Mouse (Mus musculus) intestine, embryonic 16.5 days (tissue): ENCODE data around the gene Faap24. TPM values are rescaled to one million over a fixed set of nuclear protein-coding genes. Genes with fewer than 3 reads are reported as not detected.

ENCODE experiments used
- ATAC-seq: fragments of 200-750 bp; cut with Nextera tagmentation; 2 replicates; pipeline ENCODE4 v1.8.0; 2017; ENCODE audit warnings: moderate TSS enrichment, moderate library complexity
- H3K27ac ChIP-seq: fragments of 300-500 bp; sonication (generic); 2 replicates; pipeline ENCODE4 v1.5.1; 2014; ENCODE audit warnings: mild to moderate bottlenecking, low read length
- H3K27me3 ChIP-seq: fragments of 300-500 bp; sonication (generic); replicated peaks from 2 replicates; pipeline ENCODE4 v1.6.1; 2014; ENCODE audit warnings: low read length, control low read depth, mixed read lengths; ENCODE audit not compliant: control insufficient read depth, insufficient read depth
- H3K36me3 ChIP-seq: fragments of 300-500 bp; sonication (generic); 2 replicates; pipeline ENCODE4 v1.6.1; 2014; ENCODE audit warnings: low read length, control low read depth; ENCODE audit not compliant: control insufficient read depth, insufficient read depth
- H3K4me1 ChIP-seq: fragments of 300-500 bp; sonication (generic); 2 replicates; pipeline ENCODE4 v1.6.1; 2014; ENCODE audit warnings: low read length, control low read depth, mixed read lengths; ENCODE audit not compliant: control insufficient read depth, insufficient read depth
- H3K4me2 ChIP-seq: fragments of 300-500 bp; sonication (generic); 2 replicates; pipeline ENCODE4 v1.6.1; 2014; ENCODE audit warnings: low read depth, low read length, control low read depth
- H3K4me3 ChIP-seq: fragments of 300-500 bp; sonication (generic); 2 replicates; pipeline ENCODE4 v1.5.1; 2014; ENCODE audit warnings: mild to moderate bottlenecking, low read length
- H3K9ac ChIP-seq: fragments of 300-500 bp; sonication (generic); 2 replicates; pipeline ENCODE4 v1.6.1; 2014; ENCODE audit warnings: low read depth, low read length
- H3K9me3 ChIP-seq: fragments of 300-500 bp; sonication (generic); 2 replicates; pipeline ENCODE4 v1.6.1; 2016; ENCODE audit warnings: low read length, control low read depth; ENCODE audit not compliant: control insufficient read depth
- WGBS: fragments of 180-500 bp; shearing (Covaris S2); extraction: QIAGEN DNeasy Blood & Tissue Kit; methylation state at CpG from one replicate; pipeline ENCODE4 v1.1.7; 2014; 5-methylcytosine and 5-hydroxymethylcytosine counted together
- polyA plus RNA-seq: library from polyadenylated mRNA; unstranded; fragments of >200 nt; fragmentation: Nextera tagmentation; extraction: Ambion mirVana; gene quantifications from 2 replicates; pipeline ENCODE4 v1.2.1, GENCODE M21; 2015

The Faap24 gene
- polyA plus RNA-seq, 1 experiment from 2014 or later, result 22.5 TPM

DNA sequence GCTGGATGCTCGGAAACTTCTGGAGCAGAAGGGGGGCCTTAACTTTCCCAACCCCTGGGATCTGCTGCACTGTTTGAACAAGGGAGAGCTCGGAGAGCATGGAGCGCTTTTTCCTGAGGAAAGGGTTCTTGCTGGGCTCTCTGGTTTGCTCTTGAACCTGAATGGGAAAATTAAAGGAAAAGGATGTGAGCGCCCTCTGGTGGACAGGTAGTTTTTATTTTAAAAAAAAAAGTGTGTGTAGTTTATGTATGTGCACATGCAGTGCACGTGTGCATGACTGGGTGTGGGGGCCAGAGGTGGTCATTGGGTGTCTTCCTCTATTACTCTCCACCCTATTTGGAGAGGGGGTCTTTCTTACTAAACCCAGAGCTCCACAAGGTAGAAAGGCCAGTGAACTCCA is 3.7 kb downstream of the Faap24 start:
- no peak for ATAC-seq
- no peaks in the 10 kb centered on the region for H3K9me3 ChIP-seq
- peaks cover 10% of the 10 kb centered on the region; the same call in 1 of the 2 replicates for H3K36me3 ChIP-seq
- no peak overlapping the region for H3K27ac ChIP-seq
- no peaks in the 10 kb centered on the region for H3K27me3 ChIP-seq
- peaks cover 20% of the 10 kb centered on the region for H3K4me1 ChIP-seq
- no peak overlapping the region for H3K4me3 ChIP-seq
- 57% methylated on average over 5 of the region's 5 CpGs for WGBS
- no peak overlapping the region for H3K9ac ChIP-seq
- no peak overlapping the region for H3K4me2 ChIP-seq

DNA sequence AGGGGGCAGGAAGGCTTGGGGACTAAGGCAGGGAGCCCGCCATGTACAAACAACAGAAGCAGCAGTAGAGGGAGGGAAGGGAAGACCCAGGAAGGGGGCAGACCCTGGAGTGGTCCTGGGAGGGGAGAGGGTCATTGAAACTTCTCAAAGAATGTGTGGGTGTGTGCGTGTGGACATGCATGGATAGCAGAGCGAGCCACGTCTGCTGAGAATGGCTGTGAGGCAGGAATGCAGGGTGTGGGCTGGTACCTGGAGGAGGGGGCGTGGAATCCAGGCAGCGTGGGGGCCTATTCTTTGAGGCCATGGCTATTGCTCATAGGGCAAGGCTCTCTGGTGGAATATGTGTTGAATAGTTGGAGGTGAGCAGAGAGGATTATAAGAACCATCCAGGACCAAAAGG is 7.9 kb downstream of the Faap24 start:
- no peak overlapping the region for H3K4me3 ChIP-seq
- no peak overlapping the region for H3K4me2 ChIP-seq
- peaks cover 5% of the 10 kb centered on the region; the same call in 1 of the 2 replicates for H3K4me1 ChIP-seq
- no peaks in the 10 kb centered on the region for H3K27me3 ChIP-seq
- WGBS, result 54% methylated on average over 6 of the region's 6 CpGs
- H3K36me3 ChIP-seq, result peaks cover 11% of the 10 kb centered on the region
- H3K27ac ChIP-seq, result no peak overlapping the region
- no peak overlapping the region for H3K9ac ChIP-seq
- H3K9me3 ChIP-seq, result no peaks in the 10 kb centered on the region
- ATAC-seq, result no peak

DNA sequence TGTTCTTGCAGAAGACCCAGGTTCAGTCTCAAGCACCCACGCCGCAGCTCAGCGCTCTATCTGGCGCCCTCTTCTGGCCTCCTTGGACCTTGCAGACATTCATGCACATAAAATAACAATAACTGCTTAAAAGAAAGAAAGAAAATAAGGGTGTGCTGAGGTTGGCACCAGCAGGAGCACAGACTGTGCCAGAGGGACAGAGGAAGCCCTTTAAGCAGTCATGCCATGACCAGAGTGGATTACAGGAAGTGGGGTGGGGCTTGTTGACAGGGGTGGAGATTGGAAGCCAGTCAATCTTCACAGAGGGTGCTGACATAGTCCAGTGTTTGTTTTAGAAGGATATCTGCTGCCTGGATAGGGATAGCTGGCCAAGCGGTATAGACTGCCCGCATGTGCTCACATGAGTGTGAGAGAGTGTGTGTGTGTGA is 10.1 kb downstream of the Faap24 start:
- H3K36me3 ChIP-seq, result peaks cover 13% of the 10 kb centered on the region
- no peak overlapping the region for H3K4me3 ChIP-seq
- no peak for ATAC-seq
- H3K4me2 ChIP-seq, result no peak overlapping the region
- peaks cover 11% of the 10 kb centered on the region; the same call in 1 of the 2 replicates for H3K4me1 ChIP-seq
- no peaks in the 10 kb centered on the region for H3K27me3 ChIP-seq
- no peak overlapping the region for H3K9ac ChIP-seq
- H3K9me3 ChIP-seq, result no peaks in the 10 kb centered on the region
- 74% methylated on average over 6 of the region's 6 CpGs for WGBS
- no peak overlapping the region for H3K27ac ChIP-seq

DNA sequence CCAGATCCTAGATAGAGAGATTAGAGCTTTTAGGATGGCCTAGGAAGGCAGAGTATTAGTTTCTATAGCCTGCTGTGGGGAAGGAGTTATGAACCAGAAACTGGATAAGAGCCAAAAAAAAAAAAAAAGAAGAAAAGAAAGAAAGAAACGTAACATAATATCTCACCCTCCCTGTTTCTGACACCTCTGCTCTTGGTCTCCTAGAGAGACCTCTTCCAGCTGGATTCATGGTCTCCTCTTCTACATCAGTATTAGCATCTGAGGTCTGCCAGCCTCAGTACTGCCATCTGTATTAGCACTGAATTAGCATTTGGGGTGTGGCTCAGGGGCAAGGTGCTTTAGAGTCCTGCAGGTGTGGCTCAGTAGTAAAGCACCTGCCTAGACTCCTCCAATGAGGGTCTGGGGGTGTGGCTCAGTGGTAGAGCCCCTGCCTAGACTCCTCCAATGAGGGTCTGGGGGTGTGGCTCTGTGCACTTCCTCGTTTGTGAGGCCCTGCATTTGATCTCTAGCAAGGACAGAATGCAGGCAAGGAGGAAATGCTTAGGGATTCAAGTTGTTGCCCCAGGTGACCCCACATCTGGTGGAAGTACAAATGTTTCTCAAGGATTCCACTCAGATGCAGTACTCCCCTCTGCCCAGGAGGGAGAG is 13.8 kb downstream of the Faap24 start:
- ATAC-seq, result peak; percentile 93

DNA sequence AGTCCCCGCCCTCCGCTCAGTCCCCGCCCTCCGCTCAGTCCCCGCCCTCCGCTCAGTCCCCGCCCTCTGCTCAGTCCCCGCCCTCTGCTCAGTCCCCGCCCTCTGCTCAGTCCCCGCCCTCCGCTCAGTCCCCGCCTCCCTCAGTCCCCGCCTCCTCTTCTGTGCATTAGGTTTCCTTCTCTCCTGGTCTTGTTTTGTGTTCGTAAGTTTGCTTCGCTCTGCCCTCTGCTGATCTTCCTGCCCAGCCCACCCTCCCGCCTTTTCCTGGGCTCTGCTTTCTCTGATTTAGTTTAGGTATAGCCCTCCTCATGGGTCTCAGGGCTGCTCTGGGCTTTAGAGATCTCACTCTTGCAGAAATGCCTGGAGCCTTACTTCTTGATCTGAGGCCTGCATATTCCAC is 14.8 kb downstream of the Faap24 start:
- WGBS, result 53% methylated on average over 8 of the region's 16 CpGs

More for the DNA sequence above, 13.8 kb downstream of the Faap24 start:
- H3K4me1 ChIP-seq, result peaks cover 21% of the 10 kb centered on the region
- H3K27me3 ChIP-seq, result no peaks in the 10 kb centered on the region
- H3K36me3 ChIP-seq, result peaks cover 12% of the 10 kb centered on the region
- H3K27ac ChIP-seq, result peak overlapping the region; percentile 62
- no peak overlapping the region for H3K4me3 ChIP-seq
- no peaks in the 10 kb centered on the region for H3K9me3 ChIP-seq
- no peak overlapping the region for H3K4me2 ChIP-seq
- WGBS, result 25% methylated on average over 2 of the region's 2 CpGs
- H3K9ac ChIP-seq, result no peak overlapping the region

DNA sequence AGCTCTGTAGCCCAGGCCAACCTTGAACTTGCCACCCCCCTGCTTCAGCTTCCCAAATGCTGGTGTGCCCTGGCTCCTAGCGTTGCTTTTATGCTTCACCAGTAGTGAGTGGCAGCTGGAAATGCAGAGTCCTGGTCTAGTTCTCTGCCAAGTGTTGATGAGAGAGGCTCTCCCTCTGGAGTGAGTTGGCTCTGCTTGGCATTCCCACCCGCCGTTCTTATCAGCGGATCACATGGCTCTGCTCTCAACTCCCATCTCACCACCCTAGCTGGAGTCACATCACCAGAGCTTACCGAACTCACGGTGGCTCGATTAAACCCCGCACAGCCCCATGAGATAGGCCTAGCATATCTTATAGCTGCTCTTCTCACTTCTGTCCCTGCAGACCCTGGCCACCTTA is 16.3 kb downstream of the Faap24 start:
- no peak overlapping the region for H3K4me2 ChIP-seq
- no peaks in the 10 kb centered on the region for H3K9me3 ChIP-seq
- no peak overlapping the region for H3K9ac ChIP-seq
- peaks cover 19% of the 10 kb centered on the region for H3K4me1 ChIP-seq
- 87% methylated on average over 8 of the region's 8 CpGs for WGBS
- no peaks in the 10 kb centered on the region for H3K27me3 ChIP-seq
- no peak for ATAC-seq
- peaks cover 9% of the 10 kb centered on the region for H3K36me3 ChIP-seq
- H3K27ac ChIP-seq, result peak overlapping the region; percentile 68
- H3K4me3 ChIP-seq, result no peak overlapping the region

More for the DNA sequence above, 14.8 kb downstream of the Faap24 start:
- Histone ChIP-seq H3K4me3 (no peak overlapping the region), H3K27ac (peak overlapping the region; percentile 58), H3K27me3 (no peaks in the 10 kb centered on the region), H3K4me1 (peaks cover 19% of the 10 kb centered on the region), H3K4me2 (no peak overlapping the region), H3K9ac (no peak overlapping the region), H3K36me3 (peaks cover 12% of the 10 kb centered on the region), H3K9me3 (no peaks in the 10 kb centered on the region)
- peak; percentile 1; the same call in 1 of the 2 replicates for ATAC-seq

DNA sequence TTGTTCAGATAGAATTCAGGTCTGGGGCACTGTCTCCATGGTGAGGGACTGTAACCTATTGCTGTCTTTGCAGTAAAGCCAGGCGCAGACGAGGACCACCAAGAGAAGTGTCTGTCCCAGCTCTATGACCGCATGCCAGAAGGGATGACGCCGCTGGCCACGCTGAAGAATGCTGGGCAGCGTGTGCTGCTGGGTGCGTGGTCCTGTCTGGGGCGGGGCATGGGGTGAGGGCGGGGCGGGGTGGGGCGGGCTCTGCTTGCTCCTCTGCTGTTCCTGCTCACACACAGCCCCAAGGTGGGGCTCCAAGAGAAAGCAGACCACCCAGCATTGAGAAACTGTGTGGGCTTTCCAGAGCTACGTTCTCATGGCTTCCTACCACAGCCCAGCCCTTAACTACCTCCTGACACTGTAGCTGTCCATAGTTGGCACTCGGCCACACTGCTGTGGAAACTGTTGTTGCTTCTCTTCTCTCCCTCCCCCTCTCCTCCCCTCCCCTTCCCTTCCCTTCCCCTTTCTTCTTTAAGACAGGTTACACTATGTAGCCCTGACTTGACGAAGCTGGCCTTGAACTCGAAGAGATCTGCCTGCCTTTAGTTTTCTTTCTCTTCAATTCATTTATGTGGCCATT is 17.0 kb downstream of the Faap24 start:
- ATAC-seq, result peak; percentile 6; the same call in 1 of the 2 replicates
- Histone ChIP-seq H3K27ac (peak overlapping the region; percentile 51), H3K4me2 (0 out of 2 replicates have a peak overlapping the region, but pooled peaks have one; percentile 9), H3K4me1 (peaks cover 25% of the 10 kb centered on the region), H3K27me3 (no peaks in the 10 kb centered on the region), H3K9ac (no peak overlapping the region), H3K36me3 (peaks cover 6% of the 10 kb centered on the region; the same call in 1 of the 2 replicates), H3K9me3 (no peaks in the 10 kb centered on the region), H3K4me3 (no peak overlapping the region)
- 41% methylated on average over 16 of the region's 16 CpGs for WGBS

DNA sequence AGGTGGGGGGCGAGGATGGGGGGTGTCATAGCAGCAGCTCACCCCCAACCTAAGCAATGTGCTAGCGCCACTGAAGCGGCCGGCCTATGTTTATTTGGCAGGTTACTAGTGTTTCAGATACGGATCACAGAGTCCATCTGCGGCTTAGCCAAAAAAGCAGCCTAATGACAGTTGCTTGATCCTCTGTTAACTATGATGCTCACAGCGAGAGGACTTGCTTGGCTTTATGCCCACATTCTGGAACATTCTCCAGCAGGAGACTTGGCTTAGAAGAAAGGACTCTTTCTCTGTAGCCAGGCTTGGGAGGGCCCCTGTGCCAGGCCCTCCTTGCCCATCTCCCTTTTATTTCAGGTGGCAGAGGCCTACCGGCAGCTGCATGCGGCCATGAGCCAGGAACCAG is 20.0 kb downstream of the Faap24 start:
- no peaks in the 10 kb centered on the region for H3K9me3 ChIP-seq
- H3K4me2 ChIP-seq, result no peak overlapping the region
- no peak overlapping the region for H3K9ac ChIP-seq
- H3K4me3 ChIP-seq, result no peak overlapping the region
- H3K27me3 ChIP-seq, result no peaks in the 10 kb centered on the region
- WGBS, result 82% methylated on average over 9 of the region's 9 CpGs
- H3K27ac ChIP-seq, result no peak overlapping the region
- no peak for ATAC-seq
- peaks cover 3% of the 10 kb centered on the region; the same call in 1 of the 2 replicates for H3K36me3 ChIP-seq
- peaks cover 26% of the 10 kb centered on the region for H3K4me1 ChIP-seq

DNA sequence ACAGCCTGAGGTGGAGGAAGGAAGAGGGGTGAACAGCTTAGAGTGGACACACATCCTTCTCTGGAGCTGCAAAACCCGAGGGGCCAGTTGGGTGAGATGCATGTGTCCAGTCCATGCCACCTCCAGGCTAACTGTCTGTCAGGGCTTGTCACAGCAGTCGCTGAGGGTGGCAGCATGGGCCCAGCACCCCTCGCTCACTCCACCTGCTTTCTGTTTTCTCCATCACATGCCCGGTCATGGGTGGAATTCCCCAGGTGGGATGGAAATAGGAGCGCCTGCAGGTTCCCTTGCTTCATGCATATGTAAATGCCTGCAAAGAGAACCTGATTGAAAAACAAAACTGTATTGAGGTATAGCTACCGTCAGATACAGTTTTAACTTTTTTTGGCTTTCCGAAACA is 22.4 kb downstream of the Faap24 start:
- Histone ChIP-seq H3K4me2 (0 out of 2 replicates have a peak overlapping the region, but pooled peaks have one; percentile 17), H3K9me3 (no peaks in the 10 kb centered on the region), H3K36me3 (no peaks in the 10 kb centered on the region), H3K4me3 (no peak overlapping the region), H3K9ac (peak overlapping the region; percentile 59), H3K27me3 (no peaks in the 10 kb centered on the region), H3K27ac (peak overlapping the region; percentile 97), H3K4me1 (peaks cover 23% of the 10 kb centered on the region)
- no peak for ATAC-seq
- WGBS, result 86% methylated on average over 7 of the region's 7 CpGs
